Mouse (Mus musculus) testis, adult 10 weeks (tissue): Measurements from ENCODE around the gene Vezf1. TPM values are rescaled to one million over a fixed set of nuclear protein-coding genes. Genes with fewer than 3 reads are reported as not detected.

Source experiments
- polyA plus RNA-seq: library from polyadenylated mRNA; stranded (reverse); fragments of 350-450 nt; fragmentation: Illumina TruSeq; extraction: RNeasy Lipid Tissue Mini Kit (QIAGEN cat#74804); gene quantifications from one replicate; pipeline ENCODE4 v1.2.3, GENCODE M21; 2014; ENCODE audit warnings: low read depth, low replicate concordance

Vezf1 gene
- polyA plus RNA-seq, result 11.9 TPM

DNA sequence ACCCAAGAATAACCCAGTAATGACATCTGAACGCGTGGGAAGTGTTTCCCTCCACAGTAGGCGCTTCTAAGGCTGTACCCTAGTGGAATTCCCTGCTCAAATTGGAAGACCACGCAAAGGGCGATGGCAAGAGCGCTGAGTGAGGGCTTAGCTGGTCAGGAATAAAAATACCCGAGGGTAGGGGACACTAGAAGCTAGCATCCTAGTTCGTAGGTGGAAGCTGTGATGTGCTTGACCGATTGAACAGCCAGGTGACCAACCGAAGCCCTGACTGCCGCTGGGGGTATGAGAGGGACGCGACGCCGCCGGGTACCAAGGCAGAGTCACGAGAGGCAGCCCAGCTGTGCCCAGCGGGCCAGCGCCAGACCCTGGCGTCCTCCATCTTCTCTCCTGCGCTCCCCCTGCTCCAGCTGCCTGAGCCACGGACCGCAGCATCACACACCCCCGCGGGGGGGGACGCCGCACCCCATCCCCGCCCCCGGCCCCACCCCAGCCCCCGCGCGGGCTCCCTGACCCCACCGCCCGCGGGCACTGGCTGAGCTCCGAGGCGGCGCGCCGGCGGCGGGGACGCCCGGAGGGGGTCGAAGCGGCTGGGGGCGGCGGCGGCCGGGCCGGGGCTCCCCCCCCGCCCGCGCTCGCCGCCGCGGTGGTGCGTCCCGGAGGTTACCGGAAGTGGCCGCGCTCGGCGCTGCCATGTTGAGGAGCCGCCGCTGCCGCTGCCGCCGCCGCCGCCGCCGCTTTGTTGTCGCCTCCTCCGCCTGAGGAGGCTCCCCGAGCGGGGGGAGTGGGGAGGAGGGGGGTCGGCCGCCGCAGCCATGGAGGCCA lies at the start of gene Vezf1:
TSS of gene Vezf1 (plus strand) at position 694 of the 825 bp plus-strand sequence.

DNA sequence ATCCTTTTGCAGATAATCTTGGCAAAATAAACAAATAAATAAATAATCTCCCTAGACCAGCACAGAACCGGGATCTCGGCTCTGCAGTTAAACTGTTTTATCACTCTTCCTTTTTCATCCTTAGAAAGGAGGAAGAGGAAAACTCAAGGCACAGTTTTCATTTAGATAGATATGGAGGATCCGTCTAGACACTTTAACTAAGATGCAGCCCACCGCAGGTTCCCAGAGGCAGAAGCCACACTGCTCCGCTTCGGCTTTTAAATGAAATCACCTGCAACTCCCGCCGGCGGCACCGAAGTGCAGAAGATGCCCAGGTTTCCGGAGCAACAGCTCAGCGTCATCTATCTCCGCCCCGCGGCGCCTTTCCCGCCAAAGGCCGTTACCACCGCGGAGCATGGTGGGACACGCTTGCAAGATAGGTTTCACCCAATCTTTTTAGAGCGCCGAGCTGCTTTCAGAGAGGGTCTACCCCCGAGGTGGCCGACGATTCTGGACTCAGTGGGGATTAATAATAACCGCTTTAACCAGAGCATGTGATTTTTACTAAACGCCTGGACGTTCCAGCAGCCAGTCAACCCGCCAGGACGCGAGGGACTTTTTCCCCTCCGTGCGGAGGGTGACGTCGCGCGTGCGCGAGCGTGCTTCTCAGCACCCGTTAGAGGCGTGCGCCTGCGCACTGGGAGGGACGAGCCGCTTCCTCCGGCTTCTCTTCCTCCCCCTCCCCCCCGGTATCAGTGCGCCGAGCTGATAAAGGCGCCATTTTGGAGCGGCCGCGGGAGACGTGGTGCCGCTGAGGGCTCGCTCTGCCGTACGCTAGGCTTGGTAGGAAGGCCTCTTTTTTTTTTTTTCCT lies 20.9 kb upstream of the Vezf1 start, which contains the start of gene Srsf1:
TSS of gene Srsf1 (plus strand) at position 430 of the 851 bp plus-strand sequence.

DNA sequence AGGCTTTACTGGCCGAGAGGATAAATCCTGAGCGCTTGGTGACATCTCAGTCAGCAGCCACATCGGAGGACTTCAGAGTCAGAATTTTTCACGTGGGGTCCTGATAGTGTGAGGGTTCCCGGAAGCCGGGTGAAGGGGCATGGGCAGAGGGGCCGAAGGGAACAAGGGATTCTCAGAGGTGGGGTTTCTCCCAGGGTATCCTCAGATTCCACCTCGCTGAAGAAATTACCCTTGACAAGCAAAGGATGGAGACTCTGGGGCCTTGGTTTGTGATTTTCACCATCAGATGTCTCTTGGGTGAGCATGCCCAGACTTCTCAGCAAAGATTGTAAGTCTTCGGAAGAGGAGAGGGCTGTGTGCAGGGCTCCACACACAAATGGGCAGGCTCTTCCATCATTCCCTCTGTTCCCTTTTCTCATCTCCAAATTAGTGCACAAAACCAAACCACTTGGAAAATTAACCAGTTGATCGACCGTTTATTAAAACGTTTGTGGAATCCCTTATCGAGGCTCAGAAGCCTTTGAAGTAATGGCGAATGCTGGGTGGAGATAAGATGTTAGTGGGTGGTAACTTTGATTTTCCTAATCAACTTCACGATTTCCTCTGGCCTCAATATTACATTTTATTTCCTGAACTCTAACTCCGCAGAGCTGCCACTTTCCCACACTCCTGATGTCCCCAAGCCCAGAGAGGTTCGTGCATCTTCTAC lies 30.1 kb downstream of the Vezf1 start, which contains the start of gene Cuedc1:
TSS of gene Cuedc1 (plus strand) at position 38 of the 709 bp plus-strand sequence.

Other genes starting within 250 kb of the Vezf1 start
- gene Lpo, start 240.0 kb upstream of the Vezf1 start, polyA plus RNA-seq, result not detected
- 4.4 TPM for gene Mks1, start 215.1 kb upstream of the Vezf1 start, polyA plus RNA-seq
- not detected for gene Epx, start 192.7 kb upstream of the Vezf1 start, polyA plus RNA-seq
- not detected for gene Olfr462, start 176.0 kb upstream of the Vezf1 start, polyA plus RNA-seq
- not detected for gene Olfr463, start 170.9 kb upstream of the Vezf1 start, polyA plus RNA-seq
- not detected for gene Olfr464, start 147.3 kb upstream of the Vezf1 start, polyA plus RNA-seq
- gene Dynll2, start 80.7 kb upstream of the Vezf1 start, polyA plus RNA-seq, result 97.5 TPM
- 388 TPM for gene Srsf1, start 20.9 kb upstream of the Vezf1 start, polyA plus RNA-seq
- gene Cuedc1, start 29.8 kb downstream of the Vezf1 start, polyA plus RNA-seq, result 0.21 TPM
- gene Mrps23, start 136.1 kb downstream of the Vezf1 start, polyA plus RNA-seq, result 32.4 TPM
- 5.3 TPM for gene Ccdc182, start 225.8 kb downstream of the Vezf1 start, polyA plus RNA-seq